Mouse (Mus musculus): ENCODE measurements around the gene Pemt.
"Not testable (repeated sequence)": the region's sequence is repeated elsewhere in the genome, so short reads cannot be mapped to it uniquely, and the experiment has no call there.

The Pemt gene

DNA sequence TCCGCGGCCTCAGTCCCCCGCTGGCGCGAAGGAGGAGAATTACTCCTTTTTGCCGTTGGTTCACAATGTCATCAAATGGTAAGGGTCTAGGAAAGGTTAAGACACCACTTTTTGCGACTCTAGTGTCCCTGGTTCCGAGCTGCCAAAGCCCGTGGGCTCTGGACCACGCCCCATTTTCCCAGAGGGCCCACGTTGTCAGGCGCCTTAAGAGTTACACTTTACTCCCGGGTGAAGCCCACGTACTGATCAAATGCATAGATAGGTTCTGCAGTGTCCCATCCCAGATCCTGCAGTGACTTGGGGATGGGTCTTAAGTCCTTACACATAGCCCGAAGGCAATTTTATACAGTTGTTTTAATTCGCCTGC, 97.9 kb downstream of the Pemt start:
- no peak for DNase-seq

DNA sequence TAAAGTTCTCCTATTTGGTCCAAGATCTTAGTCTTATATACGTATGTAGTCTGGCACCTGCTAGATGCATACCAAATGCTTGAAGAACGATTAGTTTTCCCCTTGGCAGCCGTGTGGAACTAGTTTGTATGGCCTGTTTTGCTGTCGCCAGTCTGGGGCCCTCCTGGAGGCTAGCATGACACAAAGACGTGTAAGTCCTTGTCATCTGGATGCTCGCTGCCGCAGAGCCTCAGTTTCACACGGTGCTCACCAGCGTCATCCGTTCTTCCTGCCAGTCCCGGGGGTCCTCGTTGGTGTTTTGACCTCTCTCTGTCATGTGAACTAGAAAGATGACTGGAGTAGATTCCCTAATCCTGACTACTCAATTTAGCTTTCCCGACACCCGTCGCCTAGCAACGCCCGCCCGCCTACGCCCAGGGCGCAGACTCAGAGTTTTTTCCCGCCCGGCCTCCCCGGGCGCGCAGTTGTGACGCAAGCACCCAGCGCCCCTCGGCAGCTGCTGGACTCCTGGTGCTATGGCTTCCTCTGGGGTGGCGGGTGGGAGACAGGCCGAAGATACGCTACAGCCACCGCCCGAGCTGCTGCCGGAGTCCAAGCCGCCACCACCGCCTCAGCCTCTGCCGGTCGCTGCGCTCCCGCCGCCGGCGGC, 98.4 kb downstream of the Pemt start, which contains the start of gene Med9:
Med9 (plus strand) TSS at position 455 of the 649 bp plus-strand sequence.
- DNase-seq, result peak; percentile 95 to 96

DNA sequence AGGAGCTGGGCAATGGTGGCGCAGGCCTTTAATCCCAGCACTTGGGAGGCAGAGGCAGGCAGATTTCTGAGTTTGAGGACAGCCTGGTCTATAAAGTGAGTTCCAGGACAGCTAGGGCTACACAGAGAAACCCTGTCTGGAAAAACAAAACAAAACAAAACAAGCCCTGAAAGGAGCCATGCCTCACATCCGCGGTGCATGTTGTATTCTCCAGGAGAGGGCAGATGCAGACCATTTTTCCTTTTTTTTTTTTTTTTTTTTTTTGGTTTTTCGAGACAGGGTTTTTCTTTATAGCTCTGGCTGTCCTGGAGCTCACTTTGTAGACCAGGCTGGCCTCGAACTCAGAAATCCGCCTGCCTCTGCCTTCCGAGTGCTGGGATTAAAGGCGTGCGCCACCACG, 101.4 kb downstream of the Pemt start:
- DNase-seq, result not testable (repeated sequence)

DNA sequence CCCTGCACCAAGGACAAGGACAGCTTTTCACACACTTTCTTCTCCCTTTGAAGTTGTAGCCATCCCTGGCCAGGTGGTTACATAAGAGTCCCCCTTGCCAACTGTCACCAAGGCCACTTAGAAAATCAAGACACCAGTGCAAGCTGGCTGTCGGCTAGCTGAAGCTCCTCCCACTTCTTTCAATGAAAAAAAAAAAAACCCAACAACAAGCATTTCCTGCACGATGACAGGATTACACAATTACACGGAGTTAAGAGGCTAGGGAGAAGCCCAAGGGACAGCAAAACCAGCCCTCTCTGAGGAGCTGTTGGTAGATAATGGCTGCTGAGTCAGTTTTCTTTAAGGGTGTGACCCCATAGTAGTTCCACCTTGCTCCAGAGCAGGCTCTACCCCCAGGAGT, 104.9 kb downstream of the Pemt start:
- no peak for DNase-seq

DNA sequence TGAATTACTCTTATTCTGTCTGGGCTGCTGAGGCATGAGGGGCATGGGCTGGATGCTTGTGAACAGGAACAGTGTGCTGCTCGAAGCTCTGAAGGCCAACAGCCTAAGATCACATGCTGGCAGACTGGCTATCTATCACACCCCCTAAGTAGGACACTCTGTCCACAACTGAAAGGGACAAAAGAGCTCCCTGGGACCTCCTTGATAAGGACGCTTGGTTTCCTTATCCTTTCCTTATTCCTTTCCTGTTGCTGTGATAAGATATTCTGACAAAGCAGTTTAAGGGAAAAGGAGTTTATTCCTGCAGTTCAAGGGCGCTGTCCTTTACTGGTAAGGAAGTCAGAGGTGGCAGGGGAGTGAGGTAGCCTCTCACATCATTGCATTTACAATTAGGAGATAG, 105.6 kb downstream of the Pemt start:
- no peak for DNase-seq

DNA sequence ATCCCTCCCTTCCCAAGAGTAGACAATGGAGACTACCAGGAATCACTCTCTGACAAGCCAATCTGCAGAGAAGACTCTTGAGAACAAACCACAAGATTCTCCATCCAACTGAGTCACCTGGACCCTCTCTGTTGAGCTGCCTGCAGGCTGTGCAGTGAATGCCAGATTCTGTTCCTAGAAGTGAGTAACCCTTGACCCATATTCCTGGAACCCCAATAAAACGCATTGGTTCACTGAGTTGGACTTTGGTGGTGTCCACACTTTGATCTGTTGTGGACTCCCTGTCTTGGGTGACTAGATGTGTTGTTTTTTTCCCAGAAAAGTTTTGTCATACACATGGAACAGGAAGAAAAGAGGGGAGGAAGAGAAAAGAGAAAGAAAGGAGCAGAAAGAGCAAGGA, 106.5 kb downstream of the Pemt start:
- no peak for DNase-seq

DNA sequence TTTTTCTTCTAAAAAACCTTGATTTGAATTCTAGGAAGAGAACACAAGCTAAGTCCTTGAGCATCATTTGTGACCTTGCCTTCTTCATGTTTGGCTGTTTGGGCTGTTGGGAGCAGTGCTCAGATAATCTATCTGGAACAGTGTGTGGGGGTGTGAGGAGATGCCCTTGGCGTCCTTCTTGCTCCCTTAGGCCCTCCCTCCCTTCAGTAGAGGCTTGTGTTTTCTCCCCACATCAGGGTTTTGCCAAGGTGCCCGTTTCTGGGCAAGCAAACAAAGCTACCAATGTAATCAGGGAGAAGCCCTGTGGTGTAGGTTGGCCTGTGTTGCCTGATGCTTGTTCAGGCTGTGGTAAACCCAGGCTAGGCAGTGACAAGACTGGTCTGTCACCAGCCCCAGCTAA, 108.7 kb downstream of the Pemt start:
- DNase-seq, result no peak

DNA sequence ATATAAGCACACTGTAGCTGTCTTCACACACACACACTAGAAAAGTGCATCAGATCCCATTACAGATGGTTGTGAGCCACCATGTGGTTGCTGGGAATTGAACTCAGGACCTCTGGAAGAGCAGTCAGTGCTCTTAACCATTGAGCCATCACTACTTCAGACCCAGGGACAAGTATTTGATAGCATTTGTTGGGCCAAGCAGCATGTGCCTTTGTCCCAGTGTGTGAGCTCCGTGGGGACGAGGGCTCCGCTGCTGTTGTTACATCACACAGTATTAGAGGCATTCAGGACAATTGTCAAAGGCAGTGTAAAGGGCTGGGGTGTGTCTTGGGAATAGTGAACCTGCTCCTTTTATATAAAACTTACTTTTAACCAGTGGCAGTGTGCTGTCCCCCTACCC, 109.3 kb downstream of the Pemt start:
- DNase-seq, result no peak

- no peak for DNase-seq
Measured at GRCm38 (mm10) chr11:59933943-59934342, 112.3 kb downstream of the Pemt start.

- no peak for DNase-seq
Measured at GRCm38 (mm10) chr11:59932560-59933337, 113.5 kb downstream of the Pemt start.

GRCm38 (mm10) chr11:59930031-59930430, 116.3 kb downstream of the Pemt start:
- no peak for DNase-seq

- DNase-seq, result no peak
Measured at GRCm38 (mm10) chr11:59921265-59921664, 125.0 kb downstream of the Pemt start.

Data from cerebellum, postnatal 25 days (tissue).